Mouse (Mus musculus) neural tube, embryonic 13.5 days (tissue): ENCODE measurements at regions not wholly inside any gene's neighbourhood (a gene's known extent, or its start where the extent isn't known, plus 50 kb on each side); places are given as distances from the start of the nearest gene placed in this dataset.

Source experiments
- ATAC-seq: fragments of 200-750 bp; cut with Nextera tagmentation; 2 replicates; pipeline ENCODE4 v1.8.0; 2017; ENCODE audit warnings: low read depth, mild to moderate bottlenecking, moderate TSS enrichment, moderate library complexity
- H3K27ac ChIP-seq: fragments of 300-500 bp; sonication (generic); replicated peaks from 2 replicates; pipeline ENCODE4 v1.5.1; 2015; ENCODE audit warnings: moderate library complexity, mild to moderate bottlenecking, inconsistent platforms
- H3K27me3 ChIP-seq: fragments of 300-500 bp; sonication (generic); 2 replicates; pipeline ENCODE4 v1.6.1; 2015; ENCODE audit warnings: mild to moderate bottlenecking, inconsistent platforms
- H3K36me3 ChIP-seq: fragments of 300-500 bp; sonication (generic); 2 replicates; pipeline ENCODE4 v1.6.1; 2015; ENCODE audit warnings: mild to moderate bottlenecking, inconsistent platforms
- H3K4me1 ChIP-seq: fragments of 300-500 bp; sonication (generic); replicated peaks from 2 replicates; pipeline ENCODE4 v1.6.1; 2015; ENCODE audit warnings: inconsistent platforms
- H3K4me2 ChIP-seq: fragments of 300-500 bp; sonication (generic); 2 replicates; pipeline ENCODE4 v1.6.1; 2015; ENCODE audit warnings: inconsistent platforms, mild to moderate bottlenecking, moderate library complexity
- H3K4me3 ChIP-seq: fragments of 300-500 bp; sonication (generic); 2 replicates; pipeline ENCODE4 v1.5.1; 2015; ENCODE audit warnings: mild to moderate bottlenecking, inconsistent platforms
- H3K9ac ChIP-seq: fragments of 300-500 bp; sonication (generic); 2 replicates; pipeline ENCODE4 v1.6.1; 2015; ENCODE audit warnings: moderate library complexity, mild to moderate bottlenecking, inconsistent platforms
- H3K9me3 ChIP-seq: fragments of 300-500 bp; sonication (generic); 2 replicates; pipeline ENCODE4 v1.6.1; 2016; ENCODE audit warnings: inconsistent platforms
- WGBS: fragments of 180-500 bp; shearing (Covaris S2); methylation state at CpG from one replicate; pipeline ENCODE4 v1.1.7; 2015; 5-methylcytosine and 5-hydroxymethylcytosine counted together

DNA sequence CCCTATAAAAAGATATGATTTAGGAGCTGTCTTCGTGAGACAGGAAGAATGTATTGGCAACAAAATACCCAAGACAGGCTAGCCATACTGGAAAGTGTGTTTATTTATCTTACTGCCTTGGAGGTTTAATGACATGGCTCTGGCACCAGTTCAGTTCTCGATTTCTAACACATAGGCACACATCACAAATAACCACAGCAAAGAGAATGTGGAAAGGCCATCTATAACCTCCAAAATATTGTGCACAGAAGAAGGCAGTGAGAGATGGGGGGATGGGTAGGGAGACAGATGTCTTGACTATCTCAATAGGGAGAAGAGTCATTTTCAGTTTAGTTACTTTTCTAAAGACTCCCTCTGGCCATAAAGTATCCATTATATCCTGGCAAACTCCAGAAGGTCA is 90.5 kb downstream of the Minar1 start:
- H3K36me3 ChIP-seq: no peaks in the 10 kb centered on the region
- H3K9me3 ChIP-seq: no peaks in the 10 kb centered on the region
- H3K9ac ChIP-seq: no peak overlapping the region
- ATAC-seq: no peak
- H3K4me2 ChIP-seq: no peak overlapping the region
- H3K27me3 ChIP-seq: no peaks in the 10 kb centered on the region
- 75% methylated on average over 2 of the region's 2 CpGs for WGBS
- no peak overlapping the region for H3K4me3 ChIP-seq
- H3K27ac ChIP-seq: no peak overlapping the region
- H3K4me1 ChIP-seq: no peaks in the 10 kb centered on the region

DNA sequence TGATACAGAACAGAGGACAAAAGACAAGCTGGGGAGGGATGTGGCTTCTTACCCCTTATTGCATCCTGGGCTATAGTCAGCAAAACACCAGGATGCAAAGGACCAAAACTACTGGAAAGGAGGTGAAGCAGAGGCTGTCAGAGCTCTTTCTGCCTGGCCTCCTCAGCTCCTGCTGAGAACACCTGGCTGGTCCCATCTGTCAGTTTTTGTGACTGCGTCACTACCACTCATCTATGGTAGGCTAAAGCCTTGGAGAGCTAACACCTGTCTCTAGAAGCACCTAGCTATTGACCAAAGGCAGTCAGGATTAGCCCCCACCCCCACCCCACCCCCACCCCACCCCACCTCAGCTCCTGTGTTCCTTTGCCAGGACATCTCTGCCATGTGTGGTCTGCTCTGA is 98.8 kb downstream of the Minar1 start:
- H3K27me3 ChIP-seq: no peaks in the 10 kb centered on the region
- no peak overlapping the region for H3K9ac ChIP-seq
- H3K27ac ChIP-seq: no peak overlapping the region
- no peaks in the 10 kb centered on the region for H3K4me1 ChIP-seq
- H3K9me3 ChIP-seq: no peaks in the 10 kb centered on the region
- 68% methylated on average over 1 of the region's 1 CpGs for WGBS
- H3K36me3 ChIP-seq: no peaks in the 10 kb centered on the region
- no peak; the same call in 1 of the 2 replicates for ATAC-seq
- H3K4me3 ChIP-seq: no peak overlapping the region
- H3K4me2 ChIP-seq: no peak overlapping the region

DNA sequence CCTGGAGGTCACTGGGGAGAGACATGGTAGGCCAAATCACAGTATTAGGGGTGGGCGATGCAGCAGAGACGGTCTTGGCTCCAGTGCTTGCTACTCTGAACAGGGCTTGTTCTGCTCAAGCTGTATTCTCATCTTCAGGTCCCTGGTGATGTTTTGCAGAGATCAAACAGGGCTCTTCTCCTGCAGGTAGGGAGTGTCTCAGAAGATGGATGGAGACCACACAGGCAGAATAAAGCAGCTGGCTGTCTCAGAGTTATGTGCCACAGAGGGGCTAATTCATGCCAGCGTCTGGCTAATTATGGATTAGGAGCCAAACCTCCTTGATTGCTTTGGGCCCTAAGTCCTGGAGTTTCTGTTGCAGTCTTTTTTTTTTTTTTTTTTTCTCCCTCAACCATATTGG is 99.2 kb downstream of the Minar1 start:
- ATAC-seq: no peak; the same call in 1 of the 2 replicates
- no peaks in the 10 kb centered on the region for H3K27me3 ChIP-seq
- H3K4me2 ChIP-seq: no peak overlapping the region
- H3K9me3 ChIP-seq: no peaks in the 10 kb centered on the region
- H3K4me1 ChIP-seq: no peaks in the 10 kb centered on the region
- no peaks in the 10 kb centered on the region for H3K36me3 ChIP-seq
- WGBS: 58% methylated on average over 3 of the region's 3 CpGs
- H3K9ac ChIP-seq: no peak overlapping the region
- H3K27ac ChIP-seq: no peak overlapping the region
- no peak overlapping the region for H3K4me3 ChIP-seq

DNA sequence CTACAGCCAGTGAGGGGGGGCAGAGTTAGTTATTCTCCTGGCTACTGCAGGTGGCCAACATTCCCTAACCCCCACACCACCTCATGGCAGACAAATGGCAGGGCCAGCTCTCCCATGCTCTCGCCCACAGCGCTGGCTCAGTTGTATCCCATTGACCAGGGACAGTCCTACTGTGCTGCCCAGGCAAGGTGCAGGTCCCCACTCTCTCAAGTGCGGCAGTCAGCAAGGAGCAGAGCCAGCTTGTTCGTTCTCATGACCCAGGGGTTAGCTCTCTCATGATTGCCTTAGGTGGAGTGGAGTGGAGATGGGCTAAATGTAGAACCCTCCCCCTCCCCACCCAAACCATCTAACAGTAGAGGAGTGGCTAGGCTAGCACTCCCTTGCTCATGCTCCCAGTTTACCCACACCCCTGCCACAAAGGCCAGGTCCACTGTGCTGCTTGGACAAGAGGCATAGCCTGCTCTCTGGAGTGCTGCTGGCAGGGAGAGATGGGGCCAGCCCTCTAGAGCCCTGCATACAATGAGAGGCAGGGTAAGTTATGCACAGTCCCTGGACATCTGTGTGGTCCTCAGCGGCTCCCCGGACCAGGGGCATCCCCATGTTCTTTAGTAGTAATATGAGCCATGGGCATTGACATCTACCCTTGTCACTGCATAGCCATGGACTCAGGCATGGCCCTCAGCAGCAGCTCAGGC is 114.4 kb downstream of the Minar1 start:
- no peak overlapping the region for H3K4me2 ChIP-seq

DNA sequence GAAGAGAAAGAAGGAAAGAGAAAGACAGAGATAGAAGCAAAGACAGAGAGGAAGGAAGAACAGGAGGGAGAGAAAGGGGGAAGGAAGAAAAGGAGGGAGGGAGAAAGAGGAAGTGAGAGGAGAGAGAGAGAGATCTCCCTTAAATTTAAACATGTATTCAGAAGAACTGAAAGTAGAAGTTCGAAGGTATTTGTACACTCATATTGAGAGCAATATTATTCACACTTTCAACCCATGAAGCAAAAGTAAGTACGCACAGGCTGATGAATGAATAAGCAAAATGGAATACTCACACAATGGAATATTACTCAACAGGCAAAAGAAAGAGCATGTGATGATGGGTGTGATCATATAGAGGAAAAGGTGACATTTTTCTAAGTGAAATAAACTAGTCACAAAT is 120.8 kb downstream of the Minar1 start:
- ATAC-seq: no peak
- H3K9ac ChIP-seq: no peak overlapping the region
- WGBS: 88% methylated on average over 2 of the region's 2 CpGs
- no peaks in the 10 kb centered on the region for H3K9me3 ChIP-seq
- H3K4me3 ChIP-seq: no peak overlapping the region
- no peak overlapping the region for H3K4me2 ChIP-seq
- H3K27me3 ChIP-seq: no peaks in the 10 kb centered on the region
- H3K27ac ChIP-seq: no peak overlapping the region
- peaks cover 15% of the 10 kb centered on the region for H3K4me1 ChIP-seq
- no peaks in the 10 kb centered on the region for H3K36me3 ChIP-seq

More for the DNA sequence above, 114.4 kb downstream of the Minar1 start:
- ATAC-seq: no peak
- WGBS: 88% methylated on average over 6 of the region's 6 CpGs
- Histone ChIP-seq H3K36me3 (no peaks in the 10 kb centered on the region), H3K9me3 (no peaks in the 10 kb centered on the region), H3K9ac (no peak overlapping the region), H3K27me3 (no peaks in the 10 kb centered on the region), H3K4me3 (no peak overlapping the region), H3K27ac (no peak overlapping the region), H3K4me1 (no peaks in the 10 kb centered on the region)

DNA sequence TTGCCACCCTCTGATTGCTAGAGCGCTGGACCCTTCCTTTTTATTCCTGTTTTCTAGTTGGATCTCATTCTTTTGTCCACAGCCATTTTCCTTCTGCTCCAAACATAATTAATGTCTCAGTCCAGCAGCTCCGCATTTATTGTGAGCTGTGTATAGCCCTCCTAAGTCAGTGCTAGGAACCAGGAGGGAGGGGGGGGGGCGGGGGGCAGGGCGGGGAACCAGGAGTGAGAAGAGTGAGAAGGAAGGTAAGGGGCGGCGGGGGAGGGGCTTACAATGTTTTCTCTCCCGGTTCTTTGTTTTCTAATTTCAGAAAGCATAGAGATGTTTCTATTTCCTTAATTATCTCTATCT is 125.6 kb downstream of the Minar1 start:
- 2% methylated on average over 5 of the region's 7 CpGs for WGBS
- Histone ChIP-seq H3K9me3 (no peaks in the 10 kb centered on the region), H3K36me3 (no peaks in the 10 kb centered on the region), H3K4me1 (peaks cover 35% of the 10 kb centered on the region), H3K9ac (peak overlapping the region; percentile 54), H3K27me3 (no peaks in the 10 kb centered on the region), H3K4me2 (peak overlapping the region; percentile 31), H3K4me3 (no peak overlapping the region), H3K27ac (peak overlapping the region; percentile 96)
- peak; percentile 88 for ATAC-seq

DNA sequence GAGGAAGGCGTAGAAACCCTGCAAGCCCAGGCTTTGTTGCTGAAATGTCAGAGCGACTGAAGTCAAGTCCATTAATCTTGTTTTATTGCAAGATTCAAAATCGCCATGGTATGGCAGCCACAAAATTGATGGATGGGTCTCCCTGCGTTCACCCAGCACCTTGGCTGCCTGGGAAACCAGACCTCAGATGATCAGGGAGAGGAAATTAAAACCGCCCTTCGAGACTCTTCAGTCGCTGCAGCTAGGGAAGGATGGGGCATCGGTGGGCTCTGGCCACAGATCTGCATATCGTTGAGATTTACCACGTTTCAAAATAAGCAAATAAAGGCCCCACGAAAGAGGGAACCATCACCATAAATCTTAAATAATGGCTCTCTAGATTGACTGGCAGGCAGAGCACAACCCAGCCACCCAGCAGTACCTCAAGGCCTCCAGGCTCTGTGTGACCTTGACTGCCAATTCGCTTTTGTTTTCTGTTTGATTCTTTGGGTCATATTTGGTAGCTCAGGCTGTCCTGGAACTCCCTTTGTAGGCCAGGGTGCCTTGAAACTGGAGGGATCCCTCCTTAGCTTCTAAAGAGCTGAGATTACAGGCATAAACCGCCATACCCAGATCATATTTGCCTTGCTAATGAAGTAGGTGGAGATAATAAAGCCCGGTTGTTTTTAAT is 126.1 kb downstream of the Minar1 start:
- WGBS: 8% methylated on average over 14 of the region's 14 CpGs
- ATAC-seq: peak; percentile 89

DNA sequence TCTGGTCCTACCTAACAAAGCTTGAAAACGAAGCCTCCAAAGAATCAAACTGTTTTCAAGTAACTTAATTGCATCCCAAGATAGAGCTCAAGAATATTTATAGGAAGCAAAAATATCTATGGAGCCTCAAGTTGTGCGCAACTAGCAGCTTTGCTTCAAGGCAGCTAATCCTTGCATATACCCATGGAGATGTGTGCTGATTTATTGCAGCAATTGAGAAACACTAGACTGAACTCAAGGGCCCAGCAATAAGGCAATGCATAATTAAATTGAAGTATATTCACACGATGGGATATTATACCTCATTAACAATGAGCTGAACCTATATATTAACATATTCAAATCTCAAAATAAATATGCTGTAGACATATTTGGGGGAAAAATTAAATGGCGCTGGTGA is 135.3 kb downstream of the Minar1 start:
- Histone ChIP-seq H3K9ac (no peak overlapping the region), H3K4me3 (no peak overlapping the region), H3K27ac (no peak overlapping the region), H3K9me3 (no peaks in the 10 kb centered on the region), H3K27me3 (no peaks in the 10 kb centered on the region), H3K36me3 (no peaks in the 10 kb centered on the region), H3K4me2 (no peak overlapping the region), H3K4me1 (no peaks in the 10 kb centered on the region)
- 66% methylated on average over 4 of the region's 4 CpGs for WGBS
- ATAC-seq: peak; percentile 50; the same call in 1 of the 2 replicates

More for the DNA sequence above, 126.1 kb downstream of the Minar1 start:
- Histone ChIP-seq H3K27ac (peak overlapping the region; percentile 96), H3K9ac (peak overlapping the region; percentile 54), H3K4me1 (peaks cover 35% of the 10 kb centered on the region), H3K36me3 (no peaks in the 10 kb centered on the region), H3K9me3 (no peaks in the 10 kb centered on the region), H3K4me3 (no peak overlapping the region), H3K4me2 (peak overlapping the region; percentile 31), H3K27me3 (no peaks in the 10 kb centered on the region)

DNA sequence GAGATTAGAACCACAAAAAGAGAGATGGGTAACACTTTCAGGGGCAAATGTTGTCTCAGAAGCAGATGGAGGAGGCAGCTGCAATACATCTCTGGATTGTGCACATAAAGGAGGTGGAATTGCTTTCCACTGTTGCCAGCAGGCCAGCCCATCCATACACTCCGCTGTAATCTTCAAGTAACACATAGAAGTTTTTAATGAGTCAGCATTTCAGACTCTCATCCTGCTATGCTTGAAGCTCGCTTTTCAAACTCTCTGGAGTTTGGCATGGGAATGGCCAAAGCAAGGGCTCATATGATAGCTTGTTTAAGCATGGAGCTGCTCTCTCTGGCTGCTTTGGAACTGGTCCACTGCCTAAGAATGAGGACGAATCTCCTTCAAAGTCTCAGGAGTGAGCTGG is 143.5 kb downstream of the Minar1 start:
- Histone ChIP-seq H3K4me2 (no peak overlapping the region), H3K4me3 (no peak overlapping the region), H3K27me3 (no peaks in the 10 kb centered on the region), H3K9ac (no peak overlapping the region), H3K36me3 (no peaks in the 10 kb centered on the region), H3K27ac (no peak overlapping the region), H3K9me3 (no peaks in the 10 kb centered on the region), H3K4me1 (no peaks in the 10 kb centered on the region)
- 84% methylated on average over 3 of the region's 3 CpGs for WGBS
- ATAC-seq: no peak

DNA sequence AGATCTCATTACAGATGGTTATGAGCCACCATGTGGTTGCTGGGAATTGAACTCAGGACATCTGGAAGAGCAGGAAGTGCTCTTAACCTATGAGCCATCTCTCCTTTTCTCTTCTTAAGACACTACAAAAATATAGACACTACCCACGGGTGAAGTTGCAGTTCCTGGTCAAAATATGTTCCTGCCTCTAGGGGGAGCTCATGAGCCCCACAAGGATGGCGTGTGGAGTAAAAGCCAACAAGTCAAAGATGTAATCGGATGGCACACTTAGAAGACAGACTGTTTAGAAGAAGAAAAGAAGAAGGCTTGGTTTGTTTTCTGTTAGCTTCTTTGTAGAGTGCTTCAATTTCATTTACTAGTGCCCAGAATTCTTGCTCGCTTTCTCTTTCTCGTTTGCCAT is 161.7 kb downstream of the Minar1 start:
- WGBS: 36% methylated on average over 5 of the region's 5 CpGs
- no peaks in the 10 kb centered on the region for H3K9me3 ChIP-seq
- no peaks in the 10 kb centered on the region for H3K36me3 ChIP-seq
- H3K4me3 ChIP-seq: no peak overlapping the region
- no peaks in the 10 kb centered on the region for H3K27me3 ChIP-seq
- ATAC-seq: no peak
- no peak overlapping the region for H3K4me2 ChIP-seq
- H3K4me1 ChIP-seq: no peaks in the 10 kb centered on the region
- H3K9ac ChIP-seq: no peak overlapping the region
- no peak overlapping the region for H3K27ac ChIP-seq

DNA sequence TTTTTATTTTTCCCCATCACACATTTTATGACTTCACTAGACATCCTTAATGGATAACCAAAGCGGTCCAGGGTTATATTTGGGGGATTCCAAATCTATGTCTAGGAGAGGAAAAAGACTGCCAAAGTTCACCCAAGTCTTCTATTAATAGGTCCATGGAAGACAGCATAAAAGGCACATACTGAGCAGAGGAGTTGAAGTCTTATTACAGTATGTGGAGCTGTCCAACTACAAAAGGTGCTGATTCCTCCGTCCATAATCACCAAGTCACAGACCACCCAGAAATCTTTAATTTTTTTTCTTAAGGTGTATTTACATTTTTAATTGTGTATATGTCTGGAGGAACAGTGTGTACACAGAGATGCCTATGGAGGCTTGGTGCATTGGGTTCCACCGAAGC is 166.3 kb downstream of the Minar1 start:
- no peak overlapping the region for H3K27ac ChIP-seq
- ATAC-seq: no peak
- H3K27me3 ChIP-seq: no peaks in the 10 kb centered on the region
- 86% methylated on average over 3 of the region's 3 CpGs for WGBS
- no peak overlapping the region for H3K9ac ChIP-seq
- no peaks in the 10 kb centered on the region for H3K4me1 ChIP-seq
- no peak overlapping the region for H3K4me3 ChIP-seq
- H3K9me3 ChIP-seq: no peaks in the 10 kb centered on the region
- H3K36me3 ChIP-seq: no peaks in the 10 kb centered on the region
- H3K4me2 ChIP-seq: no peak overlapping the region

DNA sequence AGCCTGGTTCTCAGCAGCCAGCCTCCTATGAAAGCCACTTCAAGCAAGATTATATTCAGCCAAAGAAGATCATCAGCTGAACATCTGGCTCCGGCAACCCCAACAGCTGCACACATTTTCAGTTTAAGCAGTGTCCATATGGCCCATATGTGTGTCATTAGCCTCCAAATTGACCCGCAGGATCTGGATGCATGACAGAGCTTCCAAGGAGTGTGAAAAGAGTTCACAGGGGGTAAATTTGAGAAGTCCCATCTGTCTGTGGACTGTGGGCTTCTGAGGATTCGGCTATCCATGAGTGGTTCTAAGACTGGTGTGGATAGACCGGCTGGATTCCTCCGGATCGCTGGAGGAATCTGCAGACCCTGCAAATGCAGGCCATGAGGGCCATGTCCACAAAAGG is 173.3 kb downstream of the Minar1 start:
- Histone ChIP-seq H3K9ac (no peak overlapping the region), H3K4me2 (no peak overlapping the region), H3K27ac (no peak overlapping the region), H3K4me1 (no peaks in the 10 kb centered on the region), H3K9me3 (no peaks in the 10 kb centered on the region), H3K27me3 (no peaks in the 10 kb centered on the region), H3K4me3 (no peak overlapping the region), H3K36me3 (no peaks in the 10 kb centered on the region)
- WGBS: 71% methylated on average over 6 of the region's 6 CpGs
- ATAC-seq: no peak
